Mouse (Mus musculus): ENCODE measurements around the gene Fez2.

Fez2 gene

GRCm38 (mm10) chr17:78322369-78323335 lies 95.3 kb downstream of the Fez2 start:
- no peak for DNase-seq (ENCODE audit: low spot score in 2 of 2)

- DNase-seq (ENCODE audit: low spot score in 2 of 2), result no peak
Measured at GRCm38 (mm10) chr17:78321216-78321835, 96.6 kb downstream of the Fez2 start.

Data from thymus, postnatal 10 days (tissue).